Mouse (Mus musculus) CH12F3 (cell line): ENCODE measurements around the gene Gckr.

Source experiments
- in situ Hi-C: fragments of 300-500 bp; cut with MboI; formaldehyde crosslinking; loops from 2 replicates; pipeline ENCODE4 v1.14.3; 2020; ENCODE audit warnings: low sequenced_read_pairs

Gene Gckr

DNA sequence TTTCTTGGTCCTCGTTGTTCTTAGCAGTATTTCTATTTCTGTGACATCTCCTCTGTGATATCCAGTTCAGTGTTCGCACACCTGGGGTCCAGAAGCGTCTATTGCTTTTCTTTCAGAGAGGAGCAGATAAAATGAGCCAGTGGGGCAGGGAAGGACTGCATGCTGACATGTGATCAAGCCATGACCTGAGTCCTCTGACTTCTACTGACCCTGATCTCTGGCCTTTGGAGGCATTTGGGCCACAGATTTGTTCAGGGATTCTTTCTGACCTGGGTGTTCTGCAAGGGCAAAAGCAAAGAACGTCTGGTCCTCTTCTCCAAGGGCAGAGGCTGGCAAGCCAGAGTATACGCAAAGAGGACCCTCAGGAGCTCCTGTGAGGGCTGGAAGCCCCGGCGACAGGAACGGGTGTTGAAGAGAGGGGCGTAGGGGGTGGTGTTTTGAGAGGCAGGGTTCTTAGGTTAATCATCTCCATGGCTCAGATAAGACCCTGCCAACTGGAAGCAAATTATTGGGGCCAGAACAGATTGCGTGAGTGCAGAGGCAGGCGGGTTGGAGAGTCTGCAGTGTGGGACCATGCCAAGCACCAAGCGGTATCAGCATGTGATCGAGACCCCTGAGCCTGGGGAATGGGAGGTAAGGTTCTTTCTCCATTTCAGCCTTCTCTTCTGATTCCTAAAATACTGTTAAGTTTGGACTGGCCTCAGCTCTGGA is at the start of gene Gckr:
Gckr (plus strand) TSS at position 397 of the 711 bp plus-strand sequence.
- in situ Hi-C loops: no loop called here

DNA sequence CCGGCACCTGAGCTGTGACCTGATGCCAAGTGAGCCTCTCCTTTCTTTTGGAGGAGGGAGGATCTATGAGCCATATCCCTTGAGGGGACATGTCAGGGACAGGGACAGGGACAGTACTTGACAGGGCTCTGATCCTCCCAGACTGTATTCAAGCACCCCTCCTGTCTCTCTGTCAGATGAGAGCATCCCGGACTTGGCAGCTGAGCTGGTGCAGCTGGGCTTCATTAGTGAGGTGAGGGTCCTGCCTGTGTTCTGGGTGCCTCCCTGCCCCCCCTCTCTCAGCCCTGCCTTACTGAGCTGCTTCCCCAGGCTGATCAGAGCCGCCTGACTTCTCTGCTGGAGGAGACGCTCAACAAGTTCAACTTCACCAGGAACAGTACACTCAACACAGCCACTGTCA is 46.5 kb upstream of the Gckr start:
- in situ Hi-C loops: no loop called here

DNA sequence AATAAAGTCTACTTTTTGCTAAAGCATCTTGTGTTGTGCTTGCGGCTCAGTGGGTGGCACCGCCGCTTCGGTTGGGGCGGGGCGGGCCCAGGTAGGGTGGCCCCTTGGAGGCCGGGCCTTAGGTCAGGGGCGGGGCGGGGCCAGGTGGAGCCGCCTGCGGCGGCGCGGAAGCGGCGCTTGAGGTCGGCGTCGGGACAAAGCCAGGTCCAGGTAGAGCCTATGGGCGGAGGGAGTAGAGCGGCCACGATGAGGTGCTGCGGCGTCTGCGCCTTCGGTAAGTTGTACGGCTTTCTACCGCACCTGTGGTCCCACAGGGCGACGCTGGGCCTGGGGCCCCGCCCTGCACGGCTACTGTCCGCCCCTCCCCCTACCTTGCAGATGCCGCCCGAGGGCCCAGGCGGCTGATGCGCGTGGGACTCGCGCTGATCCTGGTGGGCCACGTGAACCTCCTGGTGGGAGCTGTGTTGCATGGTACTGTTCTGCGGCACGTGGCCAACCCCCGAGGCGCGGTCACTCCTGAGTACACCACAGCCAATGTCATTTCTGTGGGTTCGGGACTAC is 45.6 kb upstream of the Gckr start, which contains the start of gene Krtcap3:
Krtcap3 (plus strand) TSS at position 151 of the 561 bp plus-strand sequence.
- in situ Hi-C loops: no loop called here

DNA sequence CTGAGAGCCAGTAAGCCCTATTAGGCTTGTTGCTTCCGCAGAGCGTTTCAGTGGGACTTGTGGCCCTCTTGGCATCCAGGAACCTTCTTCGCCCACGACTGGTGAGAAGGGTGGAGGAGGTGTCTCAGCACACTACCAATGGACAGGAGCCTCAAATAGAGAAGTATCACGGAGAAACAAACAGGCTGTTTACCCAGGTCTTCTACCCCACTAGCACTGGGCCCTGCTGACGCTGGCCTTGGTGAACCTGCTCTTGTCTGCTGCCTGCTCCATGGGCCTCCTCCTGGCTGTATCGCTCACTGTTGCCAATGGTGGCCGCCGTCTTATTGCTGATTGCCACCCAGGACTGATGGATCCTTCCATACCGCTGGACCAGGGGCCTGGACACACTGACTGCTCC is 45.1 kb upstream of the Gckr start:
- in situ Hi-C loops: no loop called here

DNA sequence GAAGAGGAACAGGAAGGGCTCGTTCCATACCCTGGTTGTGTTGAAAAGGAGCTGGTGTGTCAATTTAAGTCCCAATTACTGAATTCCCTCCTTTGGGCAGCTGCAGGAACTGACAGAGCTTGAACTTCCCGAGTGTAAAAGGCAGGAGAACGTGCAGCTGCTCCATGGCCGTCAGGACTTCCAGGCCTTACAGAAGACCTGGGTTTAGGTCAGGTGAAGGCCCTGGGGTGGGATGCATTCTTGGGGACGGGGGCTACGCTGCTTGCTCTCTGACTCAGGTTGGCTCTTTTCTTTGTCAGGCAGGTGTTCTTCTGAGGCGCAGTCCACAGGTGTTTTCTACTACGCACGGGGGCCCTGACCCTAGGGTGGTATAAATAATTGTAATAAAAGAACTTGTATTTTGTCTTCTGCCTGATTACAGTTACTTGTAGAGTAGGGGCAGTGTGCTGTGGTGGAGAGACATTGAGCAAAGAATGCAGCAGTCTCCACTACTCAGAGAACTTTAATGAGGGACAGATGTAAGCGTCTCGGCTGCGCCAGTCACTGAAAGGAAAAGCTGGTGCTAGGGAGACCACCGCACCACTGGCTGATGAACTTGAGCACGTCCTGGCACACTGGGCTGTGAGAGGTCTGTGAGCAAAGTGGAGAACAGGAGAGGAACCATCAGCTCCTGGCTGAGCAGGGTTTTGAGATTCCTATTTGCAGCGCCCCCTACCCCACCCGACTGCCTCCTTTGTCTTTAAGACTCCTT is 44.3 kb upstream of the Gckr start:
- in situ Hi-C loops: no loop called here

DNA sequence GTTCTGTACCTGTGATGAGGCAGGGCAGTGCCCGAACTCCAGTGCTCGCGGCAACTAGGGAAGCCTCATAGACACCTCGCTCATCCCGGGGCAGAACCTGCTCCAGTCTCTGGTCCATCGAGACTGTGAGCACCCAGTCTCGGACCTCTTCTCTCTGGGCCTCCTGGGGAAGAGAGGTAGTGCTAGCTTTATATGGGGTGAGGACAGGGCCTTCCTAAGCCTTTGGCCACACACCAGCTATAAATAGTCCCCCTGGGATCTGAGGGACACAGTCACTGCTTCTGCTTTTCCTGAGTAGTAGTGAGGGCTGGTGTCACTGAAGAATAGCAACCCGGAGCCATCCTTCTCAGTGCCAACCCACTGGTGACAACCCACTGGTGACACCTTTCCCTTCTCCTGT is 43.4 kb upstream of the Gckr start:
- in situ Hi-C loops: no loop called here

DNA sequence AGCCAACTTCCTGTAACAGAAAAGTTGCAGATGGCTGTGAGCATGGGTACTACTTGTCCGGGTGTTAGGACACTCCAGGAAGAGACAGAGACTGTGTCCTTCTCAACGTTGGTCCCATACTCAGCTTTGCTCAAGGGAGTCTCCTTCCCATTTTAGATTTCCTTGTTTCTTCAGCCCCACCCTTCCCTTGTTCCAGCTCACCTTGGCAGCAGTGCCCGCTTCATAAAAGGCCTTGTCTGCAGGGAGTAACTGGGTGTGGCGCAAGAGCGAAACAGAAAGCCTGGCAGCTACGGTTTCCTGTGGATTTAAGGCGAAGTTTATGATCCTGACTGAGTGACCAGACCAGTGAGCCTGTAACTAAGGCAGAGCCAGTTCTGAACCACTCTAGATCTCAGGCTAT is 42.8 kb upstream of the Gckr start:
- in situ Hi-C loops: no loop called here

DNA sequence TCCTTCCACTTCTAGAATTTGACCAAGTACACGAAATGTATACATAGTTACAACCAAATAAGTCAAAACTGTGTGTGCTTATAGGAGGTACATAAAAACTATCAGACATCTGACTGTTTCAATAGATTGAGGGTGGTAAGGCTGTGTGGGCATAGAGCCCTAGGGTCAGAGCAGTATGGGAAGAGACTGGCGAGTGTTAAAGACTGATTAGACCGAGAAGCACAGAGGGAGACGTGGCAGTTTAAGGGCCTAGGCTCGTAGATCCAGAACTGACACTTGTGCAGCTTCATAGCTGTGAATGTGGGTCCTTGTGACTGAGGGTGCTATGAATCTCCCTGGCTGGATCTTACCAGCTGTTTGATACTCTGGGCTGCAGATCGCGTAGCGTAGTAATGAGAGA is 42.3 kb upstream of the Gckr start:
- in situ Hi-C loops: no loop called here

DNA sequence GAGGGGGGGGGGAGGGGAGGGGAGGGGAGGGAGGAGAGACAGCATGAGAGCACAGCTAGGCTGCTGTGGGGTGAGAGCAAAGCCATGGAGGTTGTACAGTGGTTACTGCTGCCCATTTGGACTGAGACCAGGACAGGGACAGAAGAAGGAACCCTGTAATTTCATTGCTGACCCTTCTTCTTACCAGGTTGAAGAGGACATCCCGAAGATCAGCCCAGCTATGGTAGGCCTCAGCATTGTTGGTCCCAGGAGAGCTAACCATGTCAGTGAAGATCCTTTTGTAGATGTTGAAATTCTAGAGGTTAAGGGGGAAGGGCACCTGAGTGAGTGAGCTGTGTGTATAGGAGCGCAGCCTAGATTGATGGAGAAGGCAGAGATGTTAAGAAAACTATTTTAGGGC is 41.9 kb upstream of the Gckr start:
- in situ Hi-C loops: no loop called here

DNA sequence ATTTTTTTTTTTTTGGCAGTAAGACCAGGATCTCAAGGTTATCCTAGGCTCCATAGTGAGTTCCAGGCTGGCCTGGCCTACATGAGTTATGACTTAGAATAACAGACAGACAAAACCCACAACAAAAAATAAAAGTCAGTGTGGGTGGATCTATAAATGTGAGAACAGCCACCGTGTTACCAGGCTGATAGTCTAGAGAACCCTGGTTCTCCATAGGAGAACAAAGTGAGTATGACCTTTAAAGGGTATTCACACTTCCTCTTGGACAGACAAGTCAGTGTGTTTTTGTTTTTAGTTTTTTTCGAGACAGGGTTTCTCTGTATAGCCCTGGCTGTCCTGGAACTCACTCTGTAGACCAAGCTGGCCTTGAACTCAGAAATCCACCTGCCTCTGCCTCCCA is 41.3 kb upstream of the Gckr start:
- in situ Hi-C loops: no loop called here

DNA sequence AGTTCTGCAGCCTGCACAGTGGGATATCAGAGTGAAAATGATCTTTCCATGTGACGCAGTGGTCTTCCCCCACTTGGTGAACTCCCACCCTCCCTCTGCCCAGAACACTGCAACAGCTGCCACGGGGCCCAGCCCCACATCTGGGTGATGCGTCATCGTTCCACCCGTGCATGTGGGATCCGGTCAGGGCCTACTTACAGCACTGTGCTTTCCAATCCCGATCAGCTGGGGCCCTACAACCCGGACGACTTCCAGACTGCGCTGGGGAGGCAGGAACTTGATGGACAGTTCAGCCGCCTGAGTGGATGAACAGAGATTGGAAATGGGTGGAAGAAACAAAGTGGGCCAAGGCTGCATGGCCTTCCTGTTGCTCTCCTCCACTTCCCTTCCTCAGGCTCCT is 39.6 kb upstream of the Gckr start:
- in situ Hi-C loops: no loop called here

DNA sequence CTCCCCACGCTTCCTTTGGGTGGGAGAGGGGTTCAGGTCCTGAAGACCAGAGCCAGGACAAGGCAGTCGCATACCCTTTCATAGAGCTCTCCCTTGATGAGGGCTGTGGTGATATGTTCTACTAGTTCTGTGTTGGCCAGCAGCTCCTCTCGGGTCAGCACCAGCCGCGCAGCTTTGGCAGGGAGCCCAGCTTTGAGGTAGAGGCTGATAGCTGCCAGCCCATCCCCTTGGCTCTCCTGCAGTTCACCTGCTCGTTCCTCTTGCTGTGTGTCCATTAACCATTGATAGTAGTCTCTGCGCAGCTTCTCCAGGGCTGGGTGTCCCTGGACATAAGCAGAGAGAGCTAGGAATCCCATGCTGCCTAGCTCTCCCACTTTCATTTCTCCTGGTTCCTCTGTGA is 31.1 kb upstream of the Gckr start:
- in situ Hi-C loops: no loop called here

DNA sequence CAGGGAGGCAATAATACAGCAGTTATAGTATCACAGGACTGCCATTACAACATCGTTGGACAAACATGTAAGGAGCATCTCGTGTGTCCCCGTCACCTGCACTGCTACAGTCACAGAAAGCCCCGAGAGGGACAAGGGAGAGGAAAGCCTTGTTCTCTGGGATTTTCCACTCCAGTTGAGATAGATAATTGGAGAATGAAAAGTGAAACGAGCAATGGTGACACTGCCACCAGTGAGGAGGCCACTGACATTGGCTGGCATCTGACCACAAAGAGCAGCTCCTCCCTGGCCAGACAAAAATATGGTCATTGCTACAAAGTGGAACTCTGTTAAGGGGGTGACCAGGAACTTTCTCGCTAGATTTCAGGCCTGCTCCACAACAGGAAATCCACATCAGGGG is 29.6 kb upstream of the Gckr start:
- in situ Hi-C loops: no loop called here

DNA sequence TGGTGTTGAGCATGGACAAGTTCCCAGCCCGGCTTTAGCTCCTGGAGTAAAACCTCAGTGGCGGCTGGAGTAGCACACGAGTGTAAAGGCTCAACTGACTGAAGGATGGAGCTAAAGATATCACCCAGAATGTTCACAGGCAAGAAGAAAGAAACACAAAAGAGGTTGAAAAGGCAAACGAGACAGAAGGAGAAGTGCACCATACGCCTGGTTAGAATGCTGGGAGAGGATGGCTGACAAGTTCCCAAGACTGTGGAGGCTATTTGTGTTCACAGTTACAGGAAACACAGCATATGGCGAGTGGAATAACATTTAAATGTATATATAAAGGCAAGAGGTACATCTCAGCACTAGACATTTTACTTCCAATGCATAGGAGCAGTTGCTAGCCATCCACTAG is 24.2 kb upstream of the Gckr start:
- in situ Hi-C loops: no loop called here

DNA sequence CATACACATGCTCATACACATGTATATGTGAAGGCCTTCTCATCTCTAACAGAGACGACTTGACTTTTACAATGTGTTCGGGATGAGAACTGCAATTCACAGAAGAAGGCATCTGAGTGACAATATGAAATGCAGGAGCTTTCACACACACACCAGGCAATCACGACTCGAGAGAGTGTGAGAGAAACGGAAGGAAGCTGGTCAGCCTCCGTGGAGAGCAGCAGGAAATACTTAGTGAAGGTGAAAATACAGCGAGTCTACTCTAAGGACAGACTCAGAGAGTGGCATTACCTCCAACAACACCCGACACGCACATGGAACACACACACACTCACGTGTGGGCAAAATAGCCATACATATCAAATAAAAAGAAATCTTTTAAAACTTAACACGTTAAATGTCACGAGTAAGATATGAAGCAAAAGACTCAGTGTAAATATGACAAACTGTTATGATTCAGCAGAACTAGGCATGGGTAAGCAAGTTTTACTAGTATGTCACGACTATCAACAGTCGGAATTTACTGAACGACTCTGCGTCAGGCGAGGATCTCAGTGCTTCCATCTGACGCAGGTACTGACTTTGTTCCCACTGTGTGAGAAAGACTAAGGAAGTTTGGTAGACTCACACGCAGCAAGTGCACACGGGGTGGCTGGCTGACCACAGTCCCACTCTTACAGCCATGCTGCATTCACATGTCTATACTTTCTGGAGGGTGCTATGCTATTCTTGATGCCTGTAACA is 17.8 kb upstream of the Gckr start:
- in situ Hi-C loops: no loop called here

DNA sequence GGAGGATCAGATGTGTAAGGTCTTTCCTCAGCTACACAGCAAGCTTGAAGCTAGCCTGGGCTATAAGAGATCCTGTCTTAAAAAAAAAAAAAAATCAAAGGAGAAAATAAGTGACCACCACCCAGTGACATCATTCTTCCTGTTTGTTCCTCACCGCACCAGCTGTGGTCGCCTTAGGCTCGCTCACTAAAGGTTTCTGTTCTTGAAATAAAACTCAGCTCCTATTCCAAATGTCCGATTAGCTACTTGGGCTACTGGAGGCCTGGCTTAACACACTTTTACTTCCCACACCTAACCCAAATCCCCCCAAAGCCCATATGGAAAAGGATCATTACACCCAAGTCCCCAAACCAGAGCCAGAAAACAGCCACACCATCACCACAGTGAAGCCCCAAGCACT is 9.0 kb upstream of the Gckr start:
- in situ Hi-C loops: no loop called here

DNA sequence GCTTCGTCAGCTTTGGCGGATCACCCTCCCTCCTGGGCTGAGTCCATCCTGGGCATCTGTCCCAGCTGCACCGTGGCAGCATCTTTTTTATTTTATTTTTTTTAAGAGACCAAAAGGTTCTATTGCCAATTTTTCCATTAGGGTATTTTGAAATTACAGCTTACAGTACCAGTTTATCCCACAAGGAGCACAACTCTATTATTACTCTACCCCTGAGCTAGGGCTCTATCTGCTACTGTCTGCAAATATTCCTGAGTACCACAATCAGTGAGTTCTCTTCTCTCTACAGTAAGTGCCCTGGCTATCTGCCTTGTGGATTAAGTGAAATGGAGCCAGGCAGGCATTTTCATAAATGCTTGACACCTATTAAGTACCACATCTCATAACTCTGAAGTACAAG is 8.6 kb upstream of the Gckr start:
- in situ Hi-C loops: no loop called here

DNA sequence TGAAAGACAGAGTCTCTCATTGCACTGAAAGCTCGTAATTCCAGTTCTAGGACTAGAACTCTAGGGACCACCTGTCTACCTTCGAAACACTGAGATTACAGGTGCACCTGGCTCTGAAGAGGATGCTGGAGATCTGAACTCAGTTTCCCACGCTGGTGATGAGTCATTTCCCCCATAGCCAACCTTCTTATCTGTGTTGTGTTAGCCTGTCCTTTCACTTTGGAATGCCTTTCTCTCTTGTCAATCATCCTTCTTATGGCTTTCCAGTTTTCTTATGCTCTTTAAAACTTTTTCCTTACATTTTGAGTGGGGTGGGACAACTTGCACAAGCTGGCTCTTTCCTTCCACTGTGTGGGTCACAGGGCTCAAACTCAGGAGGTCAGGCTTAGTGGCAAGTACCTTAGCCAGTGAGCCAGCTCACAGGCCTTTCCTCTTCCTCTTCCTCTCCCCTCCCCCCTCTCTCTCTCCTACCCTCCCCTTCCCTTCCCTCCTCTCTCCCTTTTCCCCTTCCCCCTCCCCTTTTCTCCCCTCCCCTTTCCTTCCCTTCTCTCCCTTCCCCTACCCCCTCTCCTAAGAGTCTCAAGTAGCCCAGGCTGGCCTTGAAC is 7.5 kb upstream of the Gckr start:
- in situ Hi-C loops: no loop called here

DNA sequence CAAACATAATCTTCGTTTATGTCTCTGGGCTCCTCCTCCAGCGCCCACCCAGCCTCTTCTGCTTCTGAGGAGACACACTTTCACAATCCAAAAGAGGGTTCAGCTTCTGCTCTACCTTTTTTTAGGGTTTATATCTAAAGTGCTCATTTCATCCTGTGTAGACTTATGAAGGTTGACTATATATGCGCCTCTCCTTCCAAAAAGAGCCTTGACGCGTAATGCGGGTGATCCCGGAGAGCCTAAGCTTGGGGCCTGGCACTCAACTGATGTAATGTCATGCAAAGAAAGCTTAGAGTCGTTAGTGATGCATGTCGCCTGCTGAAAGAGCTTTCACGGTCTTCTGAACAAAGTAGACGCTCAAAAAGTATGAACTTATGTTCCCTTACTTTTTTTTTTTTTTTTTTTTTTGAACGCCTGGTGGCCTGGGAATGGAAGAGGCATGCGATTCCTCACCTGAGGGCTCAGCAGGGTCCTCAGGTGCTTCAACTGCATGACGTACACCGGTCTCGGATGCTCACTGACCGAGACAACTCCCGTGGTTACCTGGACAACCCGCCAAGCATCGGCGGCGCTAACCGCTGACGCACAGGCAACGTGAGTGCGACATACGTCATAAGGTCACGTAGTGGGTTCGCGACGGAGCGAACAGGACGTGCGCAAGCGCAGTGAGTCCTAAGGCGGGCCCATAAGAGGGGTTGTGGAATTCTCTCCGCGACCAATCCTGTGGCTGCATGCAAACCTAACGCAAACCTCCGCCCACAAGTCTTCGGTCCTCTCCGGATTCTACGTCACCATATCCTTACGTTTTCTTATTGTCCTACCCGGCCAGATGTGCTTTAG is 6.5 kb upstream of the Gckr start, which contains the start of gene Ift172:
Ift172 (minus strand) TSS at position 596 of the 840 bp plus-strand sequence.
- in situ Hi-C loops: no loop called here

DNA sequence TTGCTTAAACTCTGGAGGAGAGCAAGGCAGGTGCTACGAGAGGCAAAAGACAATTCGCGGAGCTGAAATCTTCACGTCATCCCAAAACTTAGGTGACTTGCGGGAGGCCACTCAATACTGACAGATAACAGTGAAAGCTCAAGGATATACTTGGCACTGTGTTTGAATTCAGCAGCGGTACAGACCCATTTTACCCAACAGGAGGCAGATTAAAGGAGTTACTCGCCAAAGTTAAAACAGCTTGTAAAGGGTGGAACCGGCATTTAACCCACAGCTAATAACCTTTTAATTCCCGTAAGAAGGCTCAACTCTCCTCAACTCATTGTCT is 5.9 kb upstream of the Gckr start:
- in situ Hi-C loops: no loop called here
